Mouse (Mus musculus) ES-Bruce4 (cell line): ENCODE measurements around the gene Tex29. TPM values are rescaled to one million over a fixed set of nuclear protein-coding genes. Genes with fewer than 3 reads are reported as not detected.

Source experiments
- H3K27ac ChIP-seq: 2 replicates; pipeline ENCODE4 v1.5.1; 2012; ENCODE audit warnings: low read length, inconsistent platforms; ENCODE audit not compliant: insufficient read depth
- H3K27me3 ChIP-seq: 2 replicates; pipeline ENCODE4 v1.6.1; 2012; ENCODE audit warnings: mild to moderate bottlenecking, low read length, inconsistent platforms; ENCODE audit not compliant: control insufficient read depth, poor library complexity, insufficient read depth, severe bottlenecking
- H3K36me3 ChIP-seq: 2 replicates; pipeline ENCODE4 v1.6.1; 2012; ENCODE audit warnings: inconsistent platforms, mild to moderate bottlenecking, low read length, moderate library complexity; ENCODE audit not compliant: control insufficient read depth, poor library complexity, insufficient read depth, severe bottlenecking
- H3K4me1 ChIP-seq: one replicate; pipeline ENCODE4 v1.8.1; 2011; ENCODE audit warnings: low read length; ENCODE audit not compliant: control insufficient read depth, insufficient read depth
- H3K4me3 ChIP-seq: 2 replicates; pipeline ENCODE4 v1.5.1; 2011; ENCODE audit warnings: low read depth, mild to moderate bottlenecking, low read length
- H3K9ac ChIP-seq: 2 replicates; pipeline ENCODE4 v1.6.1; 2012; ENCODE audit warnings: low read depth, mild to moderate bottlenecking, inconsistent platforms; ENCODE audit not compliant: poor library complexity, severe bottlenecking
- H3K9me3 ChIP-seq: replicated peaks from 2 replicates; pipeline ENCODE4 v1.6.1; 2012; ENCODE audit warnings: mild to moderate bottlenecking, low read length, inconsistent platforms; ENCODE audit not compliant: control insufficient read depth, poor library complexity, insufficient read depth, severe bottlenecking
- CTCF ChIP-seq: IDR thresholded peaks from one replicate; pipeline ENCODE4 v1.8.1; 2011; ENCODE audit warnings: low read depth, low read length
- EP300 ChIP-seq: IDR thresholded peaks from 2 replicates; pipeline ENCODE4 v1.6.1; 2011; ENCODE audit warnings: low read depth, low read length; ENCODE audit not compliant: insufficient read depth
- POLR2A ChIP-seq: IDR thresholded peaks from one replicate; pipeline ENCODE4 v1.8.1; 2011; ENCODE audit warnings: low read length; ENCODE audit not compliant: insufficient read depth
- polyA plus RNA-seq: library from polyadenylated mRNA; stranded (reverse); fragments of >200 nt; gene quantifications from 2 replicates; pipeline ENCODE4 v1.2.4, GENCODE M21; 2011; ENCODE audit warnings: low read depth; ENCODE audit not compliant: missing spikeins, insufficient read depth, insufficient read length

Tex29 gene
- polyA plus RNA-seq, 1 experiment: not detected

DNA sequence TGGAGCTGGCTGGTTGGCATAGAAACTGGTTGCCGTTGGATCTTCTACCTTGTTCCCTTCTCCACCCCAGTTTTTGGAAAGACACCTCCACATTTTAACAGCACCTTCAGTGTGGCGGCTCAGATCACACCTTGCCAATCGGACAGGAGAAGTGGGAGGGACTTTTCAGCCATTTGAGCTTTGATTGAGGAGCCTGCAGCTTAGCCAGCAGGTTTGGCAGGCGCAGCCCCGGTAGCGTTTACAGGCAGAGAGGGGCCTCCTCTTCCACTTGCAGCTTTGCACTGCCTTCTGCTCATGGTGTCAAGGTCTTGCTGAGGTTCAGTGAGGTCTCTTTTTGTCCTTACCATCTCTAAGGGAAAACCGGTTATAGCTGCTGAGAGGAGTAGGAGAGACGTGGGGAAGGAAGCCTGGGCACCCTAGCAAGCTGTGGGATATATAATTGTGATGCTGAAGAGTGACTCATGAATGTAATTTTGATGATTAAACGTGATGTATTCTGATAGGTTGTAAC is 17.7 kb upstream of the Tex29 start:
- Histone ChIP-seq H3K9me3 (no peaks in the 10 kb centered on the region), H3K9ac (no peak overlapping the region), H3K4me1 (no peaks in the 10 kb centered on the region), H3K27me3 (no peaks in the 10 kb centered on the region), H3K4me3 (no peak overlapping the region), H3K36me3 (peaks cover 12% of the 10 kb centered on the region), H3K27ac (no peak overlapping the region)
- TF ChIP-seq POLR2A: no peak
- no peak for TF ChIP-seq CTCF
- no peak for TF ChIP-seq EP300

- Histone ChIP-seq H3K4me1 (no peaks in the 10 kb centered on the region), H3K36me3 (peaks cover 6% of the 10 kb centered on the region; the same call in 1 of the 2 replicates)
- TF ChIP-seq POLR2A: no peak
- TF ChIP-seq EP300: no peak
- TF ChIP-seq CTCF: no peak
Measured at GRCm38 (mm10) chr8:11825756-11826155, 14.5 kb upstream of the Tex29 start.

DNA sequence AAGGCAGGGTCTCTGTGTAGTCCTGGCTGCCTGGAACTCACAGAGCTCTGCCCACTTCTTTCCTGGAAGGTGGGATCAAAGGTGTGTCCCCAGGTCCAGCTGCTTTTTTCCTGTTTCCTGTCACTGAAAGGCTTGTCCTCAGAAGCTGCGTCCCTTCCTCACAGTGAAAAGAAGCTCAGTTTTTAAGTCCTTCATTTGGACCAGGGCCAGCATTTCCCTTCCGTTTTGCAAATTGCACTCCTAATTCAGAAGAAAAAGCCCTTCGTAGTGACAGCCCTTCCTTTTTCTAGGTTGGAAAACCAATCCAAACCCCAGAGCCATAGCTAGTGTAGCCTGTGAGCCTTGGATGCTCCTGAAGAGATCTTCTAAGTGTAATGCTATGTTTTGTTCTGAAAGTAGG is 13.0 kb upstream of the Tex29 start:
- Histone ChIP-seq H3K27me3 (no peaks in the 10 kb centered on the region), H3K27ac (no peak overlapping the region), H3K9ac (no peak overlapping the region), H3K36me3 (peaks cover 6% of the 10 kb centered on the region; the same call in 1 of the 2 replicates), H3K9me3 (no peaks in the 10 kb centered on the region), H3K4me1 (no peaks in the 10 kb centered on the region), H3K4me3 (no peak overlapping the region)
- TF ChIP-seq POLR2A: no peak
- no peak for TF ChIP-seq EP300
- no peak for TF ChIP-seq CTCF

More at GRCm38 (mm10) chr8:11825756-11826155, 14.5 kb upstream of the Tex29 start:
- Histone ChIP-seq H3K4me3 (no peak overlapping the region), H3K27me3 (no peaks in the 10 kb centered on the region), H3K9ac (no peak overlapping the region), H3K9me3 (no peaks in the 10 kb centered on the region), H3K27ac (no peak overlapping the region)

GRCm38 (mm10) chr8:11830214-11831046 is 9.8 kb upstream of the Tex29 start:
- Histone ChIP-seq H3K36me3 (peaks cover 8% of the 10 kb centered on the region; the same call in 1 of the 2 replicates), H3K9me3 (no peaks in the 10 kb centered on the region), H3K27ac (no peak overlapping the region), H3K4me3 (no peak overlapping the region), H3K9ac (no peak overlapping the region), H3K27me3 (no peaks in the 10 kb centered on the region), H3K4me1 (no peaks in the 10 kb centered on the region)
- TF ChIP-seq EP300: no peak
- no peak for TF ChIP-seq CTCF
- no peak for TF ChIP-seq POLR2A

- no peaks in the 10 kb centered on the region for H3K4me1 ChIP-seq
- no peak overlapping the region for H3K27ac ChIP-seq
- no peak overlapping the region for H3K4me3 ChIP-seq
- H3K9me3 ChIP-seq: no peaks in the 10 kb centered on the region
- no peaks in the 10 kb centered on the region for H3K27me3 ChIP-seq
- TF ChIP-seq CTCF: no peak
- peaks cover 8% of the 10 kb centered on the region; the same call in 1 of the 2 replicates for H3K36me3 ChIP-seq
- no peak overlapping the region for H3K9ac ChIP-seq
Measured at GRCm38 (mm10) chr8:11831174-11831573, 9.1 kb upstream of the Tex29 start.

DNA sequence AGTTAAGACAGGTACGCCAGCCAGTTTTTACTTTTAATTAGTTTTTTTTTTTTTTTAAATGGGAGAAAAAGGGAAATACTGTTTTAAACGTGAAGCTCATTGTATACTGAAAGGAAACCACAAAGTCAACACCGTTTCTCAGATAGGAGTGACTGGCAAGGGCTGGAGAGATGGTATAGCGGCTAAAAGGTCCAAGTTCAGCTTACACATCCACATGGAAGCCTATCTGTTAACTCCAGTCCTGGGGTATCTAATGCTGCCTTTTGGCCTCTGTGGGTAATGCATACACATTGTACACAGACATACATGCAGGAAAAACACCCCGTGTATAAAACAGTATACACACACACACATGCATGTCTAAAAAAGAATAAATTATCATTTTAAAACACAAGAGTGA is 8.3 kb upstream of the Tex29 start:
- Histone ChIP-seq H3K4me3 (no peak overlapping the region), H3K4me1 (no peaks in the 10 kb centered on the region), H3K36me3 (peaks cover 8% of the 10 kb centered on the region; the same call in 1 of the 2 replicates), H3K9me3 (no peaks in the 10 kb centered on the region), H3K27ac (no peak overlapping the region), H3K27me3 (no peaks in the 10 kb centered on the region), H3K9ac (no peak overlapping the region)
- no peak for TF ChIP-seq CTCF
- no peak for TF ChIP-seq EP300
- no peak for TF ChIP-seq POLR2A
